Mouse (Mus musculus): ENCODE results near the gene Prss12.

Prss12 gene

DNA sequence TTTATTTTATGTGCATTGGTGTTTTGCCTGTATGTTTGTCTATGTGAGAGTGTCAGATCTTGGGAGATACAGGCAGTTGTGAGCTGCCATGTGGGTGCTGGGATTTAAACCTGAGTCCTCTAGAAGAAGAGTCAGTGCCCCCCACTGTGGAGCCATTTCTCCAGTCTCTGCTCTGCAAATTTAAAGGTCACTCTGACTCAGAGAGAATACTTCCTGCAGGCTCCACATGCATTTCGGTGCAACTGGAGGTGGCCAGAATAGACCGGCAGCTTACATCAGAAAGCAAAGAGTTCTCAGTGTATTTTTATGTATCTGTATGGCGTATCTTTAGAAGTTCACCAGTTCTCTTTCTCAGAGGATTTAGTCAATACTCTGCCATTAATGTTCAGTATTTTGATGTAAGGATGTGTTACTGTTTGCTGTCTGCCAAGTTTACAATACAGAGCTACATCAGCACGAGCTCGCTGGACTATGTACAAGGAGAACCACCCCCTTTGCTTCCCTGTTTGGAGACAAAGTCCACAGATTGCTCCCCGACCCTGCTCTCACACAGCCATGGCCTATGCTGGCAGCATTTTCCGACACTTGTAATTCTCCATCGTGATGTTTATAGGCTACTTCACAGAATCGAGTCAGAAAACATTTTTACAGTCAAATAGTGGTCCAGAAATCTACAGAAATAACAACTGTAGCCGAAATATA, 81.2 kb downstream of the Prss12 start:
- DNase-seq (ENCODE audit: low spot score), result no peak

DNA sequence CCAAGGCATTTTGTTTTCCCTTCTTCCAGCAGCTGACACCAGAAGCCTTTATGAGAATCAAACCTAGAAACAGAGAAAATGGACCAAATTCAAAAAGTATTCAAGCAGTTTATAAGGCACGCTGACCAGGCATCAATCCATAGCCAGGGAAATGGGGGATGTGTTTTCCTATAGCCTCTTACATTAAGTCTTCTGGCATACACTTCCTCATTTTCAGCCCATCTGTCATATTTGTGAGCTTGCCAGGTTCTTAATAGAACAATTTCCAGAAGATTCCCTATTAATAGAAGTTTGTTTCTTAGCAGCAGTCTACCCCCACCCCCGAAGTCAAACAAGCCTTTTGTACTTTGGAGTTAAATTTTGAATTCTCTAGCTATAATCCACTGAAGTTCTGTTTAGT, 84.4 kb downstream of the Prss12 start:
- no peak for DNase-seq (ENCODE audit: low spot score)

DNA sequence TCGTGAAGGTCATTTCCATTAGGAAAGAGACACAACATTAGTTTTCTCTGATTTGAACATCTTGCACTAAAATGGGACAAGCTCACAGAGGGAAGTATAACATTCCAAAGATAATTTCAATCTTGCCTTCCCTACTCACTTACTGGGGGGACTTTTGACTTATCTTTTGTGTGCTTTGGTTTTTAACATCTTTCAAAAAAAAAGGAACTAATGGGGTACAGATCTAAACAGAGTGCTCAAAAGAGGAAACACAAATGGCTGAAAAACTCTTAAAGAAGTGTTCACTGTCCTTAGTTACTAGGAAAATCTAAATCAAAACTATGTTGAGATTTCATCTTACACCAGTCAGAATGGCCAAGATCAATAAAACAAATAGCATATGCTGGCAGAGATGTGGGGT, 90.6 kb downstream of the Prss12 start:
- no peak for DNase-seq (ENCODE audit: low spot score)

DNA sequence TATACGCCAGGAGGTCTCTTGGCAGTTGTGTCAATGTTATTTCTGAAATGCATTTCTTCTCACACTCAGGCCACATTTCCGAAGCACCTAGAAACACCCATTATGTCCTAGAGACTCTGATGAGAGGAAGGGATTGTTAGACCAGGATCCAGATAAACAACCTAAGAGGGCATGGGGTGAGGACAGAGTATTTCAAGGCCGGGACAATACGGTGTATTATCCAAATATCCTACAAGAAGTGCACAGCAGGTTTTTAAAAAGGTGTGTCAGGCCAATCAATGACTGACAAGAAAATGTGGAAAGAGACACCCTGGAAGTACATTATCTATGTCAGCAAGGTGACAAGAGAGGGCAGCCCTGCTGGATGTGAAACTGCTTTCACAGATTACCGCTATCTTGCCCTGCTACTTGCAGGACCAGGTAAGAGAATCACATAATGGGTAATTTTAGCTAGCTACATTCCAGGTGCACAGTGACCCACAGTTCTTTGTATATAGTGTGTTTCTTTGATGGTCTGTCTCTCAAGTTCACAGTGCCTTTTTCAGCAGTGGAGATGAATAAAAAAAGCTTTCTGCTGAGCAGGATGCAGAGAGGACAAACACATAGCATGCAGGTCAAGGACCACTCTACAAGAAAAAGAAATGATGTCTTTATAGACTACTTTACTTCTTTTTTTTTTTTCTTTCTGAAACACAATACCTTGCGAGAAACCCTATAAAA, 97.0 kb downstream of the Prss12 start:
- DNase-seq (ENCODE audit: low spot score), result no peak

DNA sequence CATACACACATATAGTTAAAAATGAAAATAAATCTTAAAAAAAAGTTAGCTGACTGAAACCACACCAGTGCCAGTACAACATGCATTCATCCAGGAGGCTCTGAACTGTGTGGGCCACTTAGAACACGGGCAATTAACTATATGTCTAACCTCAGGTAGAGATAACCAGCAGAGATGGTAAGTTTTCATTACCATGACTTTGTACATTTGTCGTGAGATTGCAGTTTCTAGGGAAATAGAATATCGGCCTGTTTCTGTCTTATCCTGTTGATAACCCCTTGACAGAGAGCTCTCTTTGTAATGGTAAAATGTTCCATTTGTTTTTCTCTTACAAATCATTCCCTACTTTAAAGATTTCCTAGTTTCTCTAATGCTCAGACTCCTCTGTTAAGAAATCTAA, 103.8 kb downstream of the Prss12 start:
- DNase-seq (ENCODE audit: low spot score), result no peak

DNA sequence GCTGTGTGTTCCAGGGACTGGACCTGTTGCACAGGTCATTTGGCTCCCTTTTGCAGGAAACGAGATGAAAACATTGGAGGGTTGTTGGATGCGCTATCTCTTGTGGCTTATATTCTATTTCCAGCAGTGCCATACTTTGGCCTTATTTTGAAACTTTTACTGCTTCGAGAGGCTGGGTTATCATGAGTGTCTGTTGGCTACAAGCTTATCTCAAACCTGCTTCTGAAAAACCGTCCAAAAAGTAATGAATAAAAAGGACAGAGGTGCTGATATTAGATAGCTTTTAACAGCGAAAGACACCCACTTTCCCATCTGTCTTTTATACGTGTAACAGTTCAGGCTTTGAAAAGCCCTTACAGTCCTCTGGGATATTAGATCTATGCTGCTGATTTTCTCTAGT, 107.2 kb downstream of the Prss12 start:
- no peak for DNase-seq (ENCODE audit: low spot score)

DNA sequence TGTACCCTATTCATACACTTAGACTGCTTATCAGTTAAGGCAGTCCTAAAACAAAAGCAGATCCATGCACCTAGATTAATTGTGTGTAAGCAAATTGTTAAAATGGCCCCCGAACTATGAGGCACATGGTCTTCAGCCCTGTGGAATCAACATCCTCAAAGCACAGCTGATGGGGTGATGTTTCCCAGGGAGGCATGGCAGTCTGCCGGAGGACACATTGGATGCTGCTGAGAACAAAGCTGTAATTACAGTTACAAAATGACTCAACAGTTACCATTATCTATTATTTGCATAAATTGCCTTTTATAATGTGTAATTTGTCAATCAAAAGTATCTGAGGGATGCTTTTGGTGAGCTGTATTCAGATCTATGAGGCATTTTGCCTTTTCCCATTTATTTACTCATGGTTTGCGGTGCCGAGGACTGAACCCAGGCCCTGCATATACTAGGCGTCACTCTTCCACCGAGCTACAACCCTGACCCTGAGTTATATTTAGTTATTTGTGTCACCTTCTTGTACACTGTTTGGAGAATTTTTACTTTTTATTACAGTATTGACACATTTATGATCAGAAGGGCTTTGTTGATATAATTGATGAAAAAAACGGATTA, 108.6 kb downstream of the Prss12 start:
- no peak for DNase-seq (ENCODE audit: low spot score)

Data from lung, postnatal 25 days (tissue).